Mouse (Mus musculus) ES-E14 (cell line): ENCODE data around the gene Fscn3.

ENCODE experiments used
- MAFK ChIP-seq: IDR thresholded peaks from 2 replicates; pipeline ENCODE4 v1.6.1; 2014; ENCODE audit warnings: mild to moderate bottlenecking, low read depth, low read length, inconsistent platforms; ENCODE audit not compliant: insufficient read depth
- ZC3H11A ChIP-seq: IDR thresholded peaks from 2 replicates; pipeline ENCODE4 v1.6.1; 2012; ENCODE audit warnings: low read depth, mild to moderate bottlenecking, inconsistent platforms, low read length, borderline replicate concordance
- ZNF384 ChIP-seq: IDR thresholded peaks from 2 replicates; pipeline ENCODE4 v1.6.1; 2012; ENCODE audit warnings: low read depth, low read length, inconsistent platforms

DNA sequence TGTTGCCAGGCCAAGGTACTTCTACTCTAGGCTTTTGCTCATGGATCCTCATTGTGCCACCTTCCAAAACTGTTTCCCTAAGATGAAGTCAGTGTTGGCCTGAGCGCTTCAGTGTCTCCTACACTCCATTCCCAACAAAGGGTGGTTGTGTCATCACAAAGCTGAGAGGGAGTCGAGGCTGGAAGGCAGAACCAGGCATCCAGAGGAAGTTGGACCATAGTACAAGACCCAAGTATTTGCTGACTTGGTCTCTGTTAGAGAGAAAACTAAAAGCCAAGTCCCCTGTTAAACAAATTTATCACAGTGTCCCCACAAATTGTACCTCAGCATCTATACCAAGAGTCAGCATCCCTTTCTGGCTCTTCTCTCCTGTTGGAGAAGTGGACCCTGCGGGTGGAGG, 701 bp downstream of the Fscn3 start, which contains the start of gene Gcc1:
- TF ChIP-seq MAFK, result no peak
- TF ChIP-seq ZNF384, result no peak
- TF ChIP-seq ZC3H11A, result no peak
